Mouse (Mus musculus): ENCODE results near the gene Rbm12.

GRCm38 (mm10) chr2:156080391-156080790, 31.4 kb downstream of the Rbm12 start:
- no peak for TF ChIP-seq EP300 (IDR thresholded peaks at IDR 0.05; ENCODE audit: low read depth)
- no peak for TF ChIP-seq CTCF (IDR thresholded peaks at IDR 0.05; ENCODE audit: low read depth)
